Mouse (Mus musculus) natural killer cell, adult 2 months (primary cell): ENCODE measurements around the gene Clmp.

Experiments
- DNase-seq, 2 experiments: peaks; one replicate each; pipeline ENCODE4 v3.0.0; 2022; ENCODE audit warnings: low spot score in 2 of 2

Gene Clmp

GRCm38 (mm10) chr9:40685801-40686420 is at the start of gene Clmp:
Gene Clmp (plus strand): TSS chr9:40685962.
- no peak for DNase-seq

GRCm38 (mm10) chr9:40636054-40636453 is 49.7 kb upstream of the Clmp start:
- peak; percentile 44 to 60 for DNase-seq

- no peak for DNase-seq
Observed at GRCm38 (mm10) chr9:40637705-40638393, 47.9 kb upstream of the Clmp start.

GRCm38 (mm10) chr9:40638394-40639049 is 47.2 kb upstream of the Clmp start:
- DNase-seq: peak in 1 of 2 experiments; percentile 25

- DNase-seq: no peak
Observed at GRCm38 (mm10) chr9:40639536-40640187, 46.1 kb upstream of the Clmp start.

- no peak for DNase-seq
Observed at GRCm38 (mm10) chr9:40641318-40641717, 44.4 kb upstream of the Clmp start.

GRCm38 (mm10) chr9:40642470-40643220 is 43.1 kb upstream of the Clmp start:
- no peak for DNase-seq

GRCm38 (mm10) chr9:40649444-40649843 is 36.3 kb upstream of the Clmp start:
- no peak for DNase-seq

GRCm38 (mm10) chr9:40649983-40650382 is 35.8 kb upstream of the Clmp start:
- no peak for DNase-seq

- no peak for DNase-seq
Observed at GRCm38 (mm10) chr9:40651239-40651859, 34.4 kb upstream of the Clmp start.

GRCm38 (mm10) chr9:40652757-40653156 is 33.0 kb upstream of the Clmp start:
- DNase-seq: no peak

- no peak for DNase-seq
Observed at GRCm38 (mm10) chr9:40666190-40666803, 19.5 kb upstream of the Clmp start.

GRCm38 (mm10) chr9:40670313-40670712 is 15.4 kb upstream of the Clmp start, which contains the start of gene Gm21915:
Gene Gm21915 (plus strand): TSS chr9:40670613.
- DNase-seq: no peak

GRCm38 (mm10) chr9:40671323-40671930 is 14.3 kb upstream of the Clmp start:
- DNase-seq: no peak

GRCm38 (mm10) chr9:40675203-40675958 is 10.4 kb upstream of the Clmp start:
- no peak for DNase-seq

GRCm38 (mm10) chr9:40678653-40679052 is 7.1 kb upstream of the Clmp start:
- no peak for DNase-seq

- DNase-seq: no peak
Observed at GRCm38 (mm10) chr9:40686421-40686899, 698 bp downstream of the Clmp start.

- no peak for DNase-seq
Observed at GRCm38 (mm10) chr9:40687053-40687452, 1.3 kb downstream of the Clmp start.

GRCm38 (mm10) chr9:40687553-40687952 is 1.8 kb downstream of the Clmp start:
- DNase-seq: no peak
